Mouse (Mus musculus) hindbrain, postnatal 0 days (tissue): ENCODE measurements around the gene Csnk2b. TPM values are rescaled to one million over a fixed set of nuclear protein-coding genes. Genes with fewer than 3 reads are reported as not detected.

Source experiments
- ATAC-seq: fragments of 200-750 bp; cut with Nextera tagmentation; 2 replicates; pipeline ENCODE4 v1.8.0; 2017; ENCODE audit warnings: mild to moderate bottlenecking, moderate TSS enrichment, moderate library complexity
- DNase-seq: peaks from one replicate; pipeline ENCODE4 v3.0.0-alpha.2; 2015; ENCODE audit warnings: low spot score
- H3K27ac ChIP-seq: fragments of 300-500 bp; sonication (generic); 2 replicates; pipeline ENCODE4 v1.5.1; 2014; ENCODE audit warnings: mild to moderate bottlenecking
- H3K27me3 ChIP-seq: fragments of 300-500 bp; sonication (generic); 2 replicates; pipeline ENCODE4 v1.6.1; 2014; ENCODE audit warnings: low read length, mixed read lengths; ENCODE audit not compliant: insufficient read depth
- H3K36me3 ChIP-seq: fragments of 300-500 bp; sonication (generic); 2 replicates; pipeline ENCODE4 v1.6.1; 2014; ENCODE audit warnings: low read length, mixed read lengths; ENCODE audit not compliant: insufficient read depth
- H3K4me1 ChIP-seq: fragments of 300-500 bp; sonication (generic); 2 replicates; pipeline ENCODE4 v1.6.1; 2014; ENCODE audit warnings: antibody characterized with exemption, low read length, mixed read lengths; ENCODE audit not compliant: insufficient read depth
- H3K4me2 ChIP-seq: fragments of 300-500 bp; sonication (generic); 2 replicates; pipeline ENCODE4 v1.6.1; 2014; ENCODE audit warnings: low read depth, mild to moderate bottlenecking, low read length, moderate library complexity, mixed read lengths
- H3K4me3 ChIP-seq: fragments of 300-500 bp; sonication (generic); 2 replicates; pipeline ENCODE4 v1.5.1; 2014; ENCODE audit warnings: low read length
- H3K9ac ChIP-seq: fragments of 300-500 bp; sonication (generic); replicated peaks from 2 replicates; pipeline ENCODE4 v1.6.1; 2014; ENCODE audit warnings: mild to moderate bottlenecking, low read length, moderate library complexity, mixed read lengths
- H3K9me3 ChIP-seq: fragments of 300-500 bp; sonication (generic); 2 replicates; pipeline ENCODE4 v1.6.1; 2016; ENCODE audit warnings: low read length, mixed read lengths
- CTCF ChIP-seq: IDR thresholded peaks from 2 replicates; pipeline ENCODE4 v1.5.1; 2016; ENCODE audit warnings: antibody characterized with exemption, control low read depth, low read depth
- WGBS: fragments of 180-500 bp; shearing (Covaris S2); extraction: QIAGEN DNeasy Blood & Tissue Kit; methylation state at CpG from one replicate; pipeline ENCODE4 v1.1.7; 2014; 5-methylcytosine and 5-hydroxymethylcytosine counted together
- polyA plus RNA-seq: library from polyadenylated mRNA; unstranded; fragments of >200 nt; fragmentation: Nextera tagmentation; extraction: Ambion mirVana; gene quantifications from 2 replicates; pipeline ENCODE4 v1.2.1, GENCODE M21; 2015
- total RNA-seq: library from RNA; depleted of rRNA; stranded (reverse); fragments of >200 nt; gene quantifications from 2 replicates; pipeline ENCODE4 v1.2.3, GENCODE M21; 2014; rRNA removed

Csnk2b gene
- total RNA-seq (257 and 289 TPM in 2 replicates), polyA plus RNA-seq (332 and 350 TPM in 2 replicates)

- Histone ChIP-seq H3K27me3 (no peaks in the 10 kb centered on the region), H3K9me3 (no peaks in the 10 kb centered on the region), H3K27ac (peak within 1 kb of the TSS; percentile 93), H3K4me3 (peak within 1 kb of the TSS; percentile 79), H3K36me3 (peaks cover 23% of the 10 kb centered on the region), H3K4me1 (peaks cover 11% of the 10 kb centered on the region), H3K9ac (peak within 1 kb of the TSS; percentile 93), H3K4me2 (peak within 1 kb of the TSS; percentile 96)
- TF ChIP-seq CTCF: peak; percentile 65
- peak; percentile 61 for ATAC-seq
- peak; percentile 94 for DNase-seq
- WGBS: under 1% methylated on average over 19 of the region's 19 CpGs
These were observed at the start of gene Csnk2b for GRCm38 (mm10) chr17:35121871-35122303. TSS of gene Csnk2b (minus strand) at chr17:35122053.

- ATAC-seq (no peak), DNase-seq (peak; percentile 84)
- Histone ChIP-seq H3K9me3 (no peaks in the 10 kb centered on the region), H3K9ac (no peak overlapping the region), H3K4me3 (no peak overlapping the region), H3K27ac (no peak overlapping the region), H3K36me3 (no peaks in the 10 kb centered on the region), H3K4me1 (peaks cover 8% of the 10 kb centered on the region; the same call in 1 of the 2 replicates), H3K4me2 (no peak overlapping the region), H3K27me3 (no peaks in the 10 kb centered on the region)
- peak; percentile 79 for TF ChIP-seq CTCF
- 14% methylated on average over 4 of the region's 4 CpGs for WGBS
These were observed 46.8 kb upstream of the Csnk2b start for GRCm38 (mm10) chr17:35168541-35169207.

GRCm38 (mm10) chr17:35167794-35168193 is 45.9 kb upstream of the Csnk2b start:
- peaks cover 8% of the 10 kb centered on the region; the same call in 1 of the 2 replicates for H3K4me1 ChIP-seq
- WGBS: 86% methylated on average over 7 of the region's 7 CpGs
- H3K36me3 ChIP-seq: no peaks in the 10 kb centered on the region
- H3K27me3 ChIP-seq: no peaks in the 10 kb centered on the region
- no peaks in the 10 kb centered on the region for H3K9me3 ChIP-seq
- no peak overlapping the region for H3K27ac ChIP-seq
- H3K4me3 ChIP-seq: no peak overlapping the region
- ATAC-seq (no peak), DNase-seq (no peak)
- TF ChIP-seq CTCF: no peak
- no peak overlapping the region for H3K9ac ChIP-seq
- H3K4me2 ChIP-seq: no peak overlapping the region

GRCm38 (mm10) chr17:35166352-35167035 is 44.6 kb upstream of the Csnk2b start:
- TF ChIP-seq CTCF: peak; percentile 81
- no peaks in the 10 kb centered on the region for H3K9me3 ChIP-seq
- H3K27me3 ChIP-seq: no peaks in the 10 kb centered on the region
- peak overlapping the region; percentile 63 for H3K4me2 ChIP-seq
- DNase-seq (peak; percentile 89), ATAC-seq (no peak)
- peak overlapping the region; percentile 99 for H3K27ac ChIP-seq
- peaks cover 11% of the 10 kb centered on the region; the same call in 1 of the 2 replicates for H3K4me1 ChIP-seq
- peaks cover 6% of the 10 kb centered on the region for H3K36me3 ChIP-seq
- no peak overlapping the region for H3K9ac ChIP-seq
- H3K4me3 ChIP-seq: peak overlapping the region; percentile 100; the same call in 1 of the 2 replicates
- WGBS: 68% methylated on average over 8 of the region's 8 CpGs

- Histone ChIP-seq H3K4me2 (peak overlapping the region; percentile 63), H3K27me3 (no peaks in the 10 kb centered on the region), H3K27ac (peak overlapping the region; percentile 99), H3K36me3 (peaks cover 15% of the 10 kb centered on the region), H3K4me3 (peak overlapping the region; percentile 100), H3K9ac (peak overlapping the region; percentile 48; the same call in 1 of the 2 replicates), H3K9me3 (no peaks in the 10 kb centered on the region), H3K4me1 (peaks cover 11% of the 10 kb centered on the region; the same call in 1 of the 2 replicates)
- ATAC-seq (no peak), DNase-seq (no peak)
- WGBS: 20% methylated on average over 12 of the region's 12 CpGs
- no peak for TF ChIP-seq CTCF
These were observed 43.8 kb upstream of the Csnk2b start for GRCm38 (mm10) chr17:35165451-35166155.

GRCm38 (mm10) chr17:35164568-35165450 is 43.0 kb upstream of the Csnk2b start, which contains the start of gene Prrc2a:
TSS of gene Prrc2a (minus strand) at chr17:35164897.
- Histone ChIP-seq H3K36me3 (peaks cover 23% of the 10 kb centered on the region), H3K9me3 (no peaks in the 10 kb centered on the region), H3K27me3 (no peaks in the 10 kb centered on the region), H3K4me3 (peak within 1 kb of the TSS; percentile 100), H3K4me2 (peak within 1 kb of the TSS; percentile 63), H3K27ac (peak within 1 kb of the TSS; percentile 99), H3K4me1 (peaks cover 11% of the 10 kb centered on the region; the same call in 1 of the 2 replicates), H3K9ac (peak within 1 kb of the TSS; percentile 100)
- peak; percentile 100 for DNase-seq
- under 1% methylated on average over 55 of the region's 89 CpGs for WGBS
- no peak for TF ChIP-seq CTCF
- ATAC-seq: peak; percentile 97
